In genomic region chr11:118490566-118491218, GRCm38 (mm10) we compare ENCODE assay signal across 8 mouse cellular contexts. TPM values are rescaled to one million over a fixed set of nuclear protein-coding genes. Genes with fewer than 3 reads are reported as not detected.
A peak's percentile ranks its signal among the peaks of the same experiment; 100 is the strongest.
DNase-seq lines count a peak whose midpoint lies in the region; ATAC-seq lines count a peak whose summit lies in the region.

No protein-coding gene starts in this region.

- H3K36me3 ChIP-seq in embryonic facial prominence, embryonic 13.5 days, result peaks cover 14% of the 10 kb centered on the region
- H3K36me3 ChIP-seq in heart, embryonic 13.5 days, result peaks cover 19% of the 10 kb centered on the region

- DNase-seq in 416B (ENCODE audit: low read depth), result peak; percentile 33
- DNase-seq in ZHBTc4 (ENCODE audit: low read depth, low spot score), result peak; percentile 72
- DNase-seq in kidney, postnatal 14 days, result peak; percentile 73
- DNase-seq in lung, postnatal 14 days, result peak; percentile 87
- peak; percentile 84 for DNase-seq in right cerebral cortex, postnatal 14 days
- DNase-seq in urinary bladder, postnatal 25 days (ENCODE audit: low spot score), result peak; percentile 92

- 17% methylated on average over 22 of the region's 22 CpGs for WGBS in embryonic facial prominence, embryonic 13.5 days
- WGBS in heart, embryonic 13.5 days, result 16% methylated on average over 22 of the region's 22 CpGs

- H3K27ac ChIP-seq in embryonic facial prominence, embryonic 13.5 days, result no peak overlapping the region
- no peak overlapping the region for H3K27ac ChIP-seq in heart, embryonic 13.5 days (replicated peaks)

- H3K9ac ChIP-seq in embryonic facial prominence, embryonic 13.5 days, result no peak overlapping the region
- peak overlapping the region; percentile 63 for H3K9ac ChIP-seq in heart, embryonic 13.5 days

- peaks cover 10% of the 10 kb centered on the region for H3K4me1 ChIP-seq in embryonic facial prominence, embryonic 13.5 days
- H3K4me1 ChIP-seq in heart, embryonic 13.5 days, result peaks cover 9% of the 10 kb centered on the region

- peak overlapping the region; percentile 32 for H3K4me2 ChIP-seq in embryonic facial prominence, embryonic 13.5 days
- H3K4me2 ChIP-seq in heart, embryonic 13.5 days, result peak overlapping the region; percentile 59

- H3K4me3 ChIP-seq in embryonic facial prominence, embryonic 13.5 days, result no peak overlapping the region
- peak overlapping the region; percentile 34 for H3K4me3 ChIP-seq in heart, embryonic 13.5 days

- ATAC-seq in embryonic facial prominence, embryonic 13.5 days (ENCODE audit: insufficient number of reproducible peaks, insufficient read depth, low FRiP score, low TSS enrichment, low read depth), result no peak
- ATAC-seq in heart, embryonic 13.5 days (ENCODE audit: extremely low read depth, insufficient number of reproducible peaks, low FRiP score, low TSS enrichment), result no peak

- H3K9me3 ChIP-seq in embryonic facial prominence, embryonic 13.5 days, result no peaks in the 10 kb centered on the region
- no peaks in the 10 kb centered on the region for H3K9me3 ChIP-seq in heart, embryonic 13.5 days

- 0 out of 2 replicates have a peak, but pooled peaks cover 12% of the 10 kb centered on the region for H3K27me3 ChIP-seq in embryonic facial prominence, embryonic 13.5 days
- peaks cover 29% of the 10 kb centered on the region for H3K27me3 ChIP-seq in heart, embryonic 13.5 days (replicated peaks)

RNA-seq across cellular contexts. Expression of gene Engase, which starts 14.1 kb away (rescaled TPM):
- 6.5 and 9.6 TPM in 2 replicates for polyA plus RNA-seq in embryonic facial prominence, embryonic 13.5 days (2015; fragmentation: Nextera tagmentation; extraction: Ambion mirVana)
- 4.4 and 5.0 TPM in 2 replicates for polyA plus RNA-seq in heart, embryonic 13.5 days (2015; fragmentation: Nextera tagmentation; extraction: Ambion mirVana)

Comparison
In these comparisons a context has a peak if more than half of its experiments do, and no peak if none do; other contexts are left out.
1. DNase-seq: peak in every context shown above with its lines; median percentile 92 in urinary bladder, postnatal 25 days; 87 in lung, postnatal 14 days; 84 in right cerebral cortex, postnatal 14 days; 73 in kidney, postnatal 14 days; 72 in ZHBTc4; 33 in 416B.